16 mouse cellular contexts compared by ENCODE assay signal in genomic region chr3:101578072-101578471, GRCm38 (mm10). TPM values are rescaled to one million over a fixed set of nuclear protein-coding genes. Genes with fewer than 3 reads are reported as not detected.
DNase-seq lines count a peak whose midpoint lies in the region; ATAC-seq lines count a peak whose summit lies in the region.
"Had no signal": no experiment of that assay in that cellular context is flagged by ENCODE, and none has a peak within 500 bp of the region (broad histone marks: within the 10 kb centered on the region; RNA-seq: fewer than 3 reads in every experiment).

No protein-coding gene starts in this region.

- H3K4me1 ChIP-seq in hindbrain, embryonic 10.5 days (replicated peaks): peaks cover 14% of the 10 kb centered on the region
- H3K4me1 ChIP-seq in hindbrain, embryonic 12.5 days: peaks cover 15% of the 10 kb centered on the region
- H3K4me1 ChIP-seq in midbrain, embryonic 13.5 days (replicated peaks): peaks cover 13% of the 10 kb centered on the region
- peaks cover 14% of the 10 kb centered on the region for H3K4me1 ChIP-seq in midbrain, embryonic 14.5 days (ENCODE audit: control insufficient read depth, insufficient read depth, low read length)

- no peak overlapping the region for H3K4me2 ChIP-seq in hindbrain, embryonic 12.5 days (replicated peaks)
- no peak overlapping the region for H3K4me2 ChIP-seq in midbrain, embryonic 13.5 days (replicated peaks)
- no peak overlapping the region for H3K4me2 ChIP-seq in midbrain, embryonic 14.5 days (ENCODE audit: low read length)
- H3K4me2 ChIP-seq: embryonic facial prominence, embryonic 13.5 days; lung, embryonic 14.5 days; neural tube, embryonic 12.5 days had no signal

- H3K27me3 ChIP-seq in hindbrain, embryonic 10.5 days (ENCODE audit: insufficient read depth, poor library complexity, severe bottlenecking): no peaks in the 10 kb centered on the region
- H3K27me3 ChIP-seq in hindbrain, embryonic 12.5 days: no peaks in the 10 kb centered on the region
- peaks cover 4% of the 10 kb centered on the region; the same call in 1 of the 2 replicates for H3K27me3 ChIP-seq in midbrain, embryonic 13.5 days
- no peaks in the 10 kb centered on the region for H3K27me3 ChIP-seq in midbrain, embryonic 14.5 days (ENCODE audit: control insufficient read depth, insufficient read depth, low read length)
- H3K27me3 ChIP-seq: CH12.LX; embryonic facial prominence, embryonic 13.5 days; neural tube, embryonic 12.5 days had no signal

- peaks cover 88% of the 10 kb centered on the region for H3K36me3 ChIP-seq in hindbrain, embryonic 10.5 days
- H3K36me3 ChIP-seq in hindbrain, embryonic 12.5 days: peaks cover 81% of the 10 kb centered on the region
- peaks cover 88% of the 10 kb centered on the region for H3K36me3 ChIP-seq in midbrain, embryonic 13.5 days
- peaks cover 81% of the 10 kb centered on the region for H3K36me3 ChIP-seq in midbrain, embryonic 14.5 days (ENCODE audit: control insufficient read depth, insufficient read depth, low read length)

- H3K4me3 ChIP-seq in hindbrain, embryonic 10.5 days: no peak overlapping the region
- no peak overlapping the region for H3K4me3 ChIP-seq in hindbrain, embryonic 12.5 days
- no peak overlapping the region for H3K4me3 ChIP-seq in midbrain, embryonic 13.5 days (replicated peaks)
- H3K4me3 ChIP-seq in midbrain, embryonic 14.5 days (replicated peaks; ENCODE audit: low read depth, low read length): no peak overlapping the region
- H3K4me3 ChIP-seq: embryonic facial prominence, embryonic 13.5 days; neural tube, embryonic 12.5 days had no signal

- no peak overlapping the region for H3K9ac ChIP-seq in hindbrain, embryonic 12.5 days
- no peak overlapping the region for H3K9ac ChIP-seq in midbrain, embryonic 13.5 days (replicated peaks)
- no peak overlapping the region for H3K9ac ChIP-seq in midbrain, embryonic 14.5 days (replicated peaks; ENCODE audit: low read length)
- H3K9ac ChIP-seq: embryonic facial prominence, embryonic 13.5 days; lung, embryonic 14.5 days; neural tube, embryonic 12.5 days had no signal

- no peaks in the 10 kb centered on the region for H3K9me3 ChIP-seq in hindbrain, embryonic 10.5 days
- no peaks in the 10 kb centered on the region for H3K9me3 ChIP-seq in hindbrain, embryonic 12.5 days (replicated peaks)
- no peaks in the 10 kb centered on the region for H3K9me3 ChIP-seq in midbrain, embryonic 13.5 days
- no peaks in the 10 kb centered on the region for H3K9me3 ChIP-seq in midbrain, embryonic 14.5 days (ENCODE audit: control insufficient read depth, low read length)
- H3K9me3 ChIP-seq: embryonic facial prominence, embryonic 13.5 days; neural tube, embryonic 12.5 days had no signal

- ATAC-seq in cerebellum, adult (ENCODE audit: insufficient number of reproducible peaks, low FRiP score, low TSS enrichment): no peak
- no peak for ATAC-seq in hindbrain, embryonic 12.5 days (ENCODE audit: low FRiP score)
- ATAC-seq in midbrain, embryonic 13.5 days: peak; percentile 18; the same call in 1 of the 2 replicates
- ATAC-seq in midbrain, embryonic 14.5 days (ENCODE audit: low FRiP score, low TSS enrichment): no peak

- H3K27ac ChIP-seq in hindbrain, embryonic 10.5 days: peak overlapping the region; percentile 30
- H3K27ac ChIP-seq in hindbrain, embryonic 12.5 days: no peak overlapping the region
- H3K27ac ChIP-seq in midbrain, embryonic 13.5 days: peak overlapping the region; percentile 41
- no peak overlapping the region; the same call in 1 of the 2 replicates for H3K27ac ChIP-seq in midbrain, embryonic 14.5 days (replicated peaks; ENCODE audit: low read depth, low read length)
- H3K27ac ChIP-seq: embryonic facial prominence, embryonic 13.5 days; neural tube, embryonic 12.5 days had no signal

- peak; percentile 77 for DNase-seq in cerebellum, adult 9-10 months
- DNase-seq in hindbrain, embryonic 10.5 days (ENCODE audit: low spot score): no peak
- DNase-seq in midbrain, embryonic 14.5 days: no peak
- DNase-seq in lung, postnatal 25 days (ENCODE audit: low spot score): no peak
- no peak for DNase-seq in adrenal gland, adult 18-20 months (ENCODE audit: low spot score in 2 of 2)
- DNase-seq: adrenal gland, postnatal 25 days; gastrocnemius, postnatal 36 days; lung, embryonic 14.5 days; right cerebral cortex, postnatal 4 days; thymus, postnatal 14 days had no signal

- WGBS in hindbrain, embryonic 10.5 days: 91% methylated on average over 3 of the region's 3 CpGs
- WGBS in hindbrain, embryonic 12.5 days: 92% methylated on average over 3 of the region's 3 CpGs
- 89% methylated on average over 3 of the region's 3 CpGs for WGBS in midbrain, embryonic 13.5 days
- 95% methylated on average over 3 of the region's 3 CpGs for WGBS in midbrain, embryonic 14.5 days

RNA-seq across cellular contexts. Expression of gene Atp1a1, which starts 26.4 kb away (rescaled TPM):
- 50.2 and 63.3 TPM in 2 replicates for polyA plus RNA-seq in hindbrain, embryonic 10.5 days (2016; fragmentation: Nextera tagmentation; extraction: Ambion mirVana)
- polyA plus RNA-seq in hindbrain, embryonic 12.5 days (2016; fragmentation: Nextera tagmentation; extraction: Ambion mirVana): 62.9 and 63.0 TPM in 2 replicates
- 37.8 and 40.6 TPM in 2 replicates for polyA plus RNA-seq in midbrain, embryonic 13.5 days (2015; fragmentation: Nextera tagmentation; extraction: Ambion mirVana)
- polyA plus RNA-seq in midbrain, embryonic 14.5 days (2014; fragmentation: Nextera tagmentation; extraction: Ambion mirVana): 80.9 and 84.7 TPM in 2 replicates
- total RNA-seq in adrenal gland, adult 18-20 months (2021): 100 to 1,000 TPM; 737 to 778 TPM

Comparison
In these comparisons a context has a peak if more than half of its experiments do, and no peak if none do; other contexts are left out.
1. H3K27ac ChIP-seq: peak in hindbrain, embryonic 10.5 days (single experiment) and midbrain, embryonic 13.5 days (single experiment); none in hindbrain, embryonic 12.5 days (single experiment) and midbrain, embryonic 14.5 days (single experiment).